Mouse (Mus musculus) telencephalon, adult 2 months (tissue): Measurements from ENCODE around the gene Jmjd4.

Source experiments
- DNase-seq: peaks from one replicate; pipeline ENCODE4 v3.0.0-alpha.2; 2011; ENCODE audit warnings: low read depth, low spot score

The Jmjd4 gene

DNA sequence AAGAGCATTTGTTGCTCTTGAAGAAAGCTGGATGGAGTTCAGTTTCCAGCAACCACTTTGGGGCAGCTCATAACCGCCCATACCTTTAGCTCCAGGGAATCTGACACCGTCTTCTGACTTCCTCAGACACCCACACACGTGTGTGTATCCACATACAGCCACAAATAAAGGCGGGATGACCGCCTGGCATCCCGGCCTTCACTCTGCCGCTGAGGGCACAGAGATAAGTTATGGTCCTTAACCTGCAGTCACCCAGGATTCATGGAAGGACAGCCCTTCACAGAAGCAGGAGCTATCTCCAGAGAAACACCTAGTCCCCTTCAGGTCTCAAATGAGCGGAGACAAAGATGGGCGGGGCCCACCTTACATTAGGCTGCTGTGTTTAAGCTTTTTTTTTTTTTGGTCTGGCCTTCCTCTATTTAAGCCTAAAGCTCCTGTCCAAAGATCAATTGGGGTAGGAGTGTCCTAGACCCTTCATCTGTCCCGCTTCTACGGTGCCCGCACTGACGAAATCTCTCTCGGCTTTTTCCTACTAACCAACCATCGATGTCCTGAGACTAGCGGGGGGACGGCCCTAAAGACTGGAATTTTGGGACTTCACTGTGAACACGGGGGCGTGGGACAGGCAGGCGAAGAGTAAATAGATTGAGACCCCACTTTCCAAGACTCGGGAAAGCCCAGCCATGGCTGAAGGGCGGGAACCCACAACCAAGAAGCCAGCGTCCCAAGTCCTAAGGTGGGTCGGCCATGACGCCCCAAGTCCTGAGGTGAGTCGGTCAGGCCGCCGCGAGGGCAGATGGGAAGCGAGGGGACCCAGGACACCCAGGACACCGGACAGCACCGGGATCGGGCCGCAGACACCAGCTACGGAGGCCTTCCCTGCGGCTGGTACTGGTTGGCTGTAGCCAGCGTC lies 21.8 kb downstream of the Jmjd4 start:
- DNase-seq, result no peak

DNA sequence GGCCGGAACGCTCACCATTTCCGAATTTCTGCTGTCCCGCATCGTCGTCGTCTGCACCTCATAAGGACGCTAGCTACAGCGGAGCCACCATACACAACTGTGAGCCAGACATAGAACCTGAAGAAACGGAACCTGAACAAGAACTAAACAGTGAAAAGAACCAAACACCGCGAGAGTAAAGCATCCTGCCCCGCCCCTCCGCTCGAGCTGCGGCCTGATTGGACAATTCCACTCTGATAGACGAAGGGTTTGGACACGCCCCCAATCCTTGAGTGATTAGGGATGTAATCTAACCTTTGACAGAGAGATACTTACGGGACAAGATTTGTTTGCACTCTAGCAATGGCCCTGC lies 22.5 kb downstream of the Jmjd4 start, which contains the start of gene Zfp867:
TSS of gene Zfp867 (minus strand) at position 149 of the 352 bp plus-strand sequence.
- DNase-seq, result no peak

DNA sequence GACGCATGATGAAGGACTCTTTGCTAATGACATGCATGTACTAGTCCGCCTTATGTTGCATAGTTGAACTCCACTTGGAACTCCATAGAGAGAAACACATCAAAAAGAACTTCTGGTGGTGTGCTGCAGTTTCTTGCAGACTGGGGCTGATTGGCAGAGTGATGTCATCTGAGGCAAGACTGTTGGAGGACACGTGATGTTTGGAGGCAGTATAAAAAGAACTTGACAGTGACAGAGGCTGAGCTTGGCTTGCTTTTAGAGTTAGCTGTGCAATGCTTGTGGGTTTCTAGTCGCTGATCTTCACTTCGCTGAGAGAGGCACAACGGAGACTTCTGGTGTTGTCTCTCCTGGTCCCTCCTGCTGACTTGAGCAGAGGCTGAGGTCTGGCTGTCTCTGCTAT lies 27.4 kb downstream of the Jmjd4 start:
- DNase-seq, result no peak

DNA sequence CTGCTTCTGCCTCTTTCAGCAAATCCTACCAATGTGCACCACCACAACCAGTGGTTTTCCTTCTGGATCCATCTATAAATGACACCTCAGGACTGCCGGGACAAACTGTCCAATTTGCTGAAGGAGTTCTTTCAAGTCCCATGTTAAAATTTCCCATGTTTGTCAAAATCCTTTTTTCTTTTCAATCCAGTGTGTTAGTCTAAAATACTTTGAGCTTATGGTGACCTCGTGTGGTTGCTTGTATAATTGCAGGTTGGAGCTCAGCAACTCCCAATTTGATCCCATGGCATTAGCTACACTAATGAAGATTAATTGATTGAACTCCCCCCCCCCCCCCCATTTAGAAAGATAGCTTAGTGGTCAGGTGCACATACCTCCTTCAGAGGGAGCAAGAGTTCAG lies 33.4 kb downstream of the Jmjd4 start:
- DNase-seq, result no peak

DNA sequence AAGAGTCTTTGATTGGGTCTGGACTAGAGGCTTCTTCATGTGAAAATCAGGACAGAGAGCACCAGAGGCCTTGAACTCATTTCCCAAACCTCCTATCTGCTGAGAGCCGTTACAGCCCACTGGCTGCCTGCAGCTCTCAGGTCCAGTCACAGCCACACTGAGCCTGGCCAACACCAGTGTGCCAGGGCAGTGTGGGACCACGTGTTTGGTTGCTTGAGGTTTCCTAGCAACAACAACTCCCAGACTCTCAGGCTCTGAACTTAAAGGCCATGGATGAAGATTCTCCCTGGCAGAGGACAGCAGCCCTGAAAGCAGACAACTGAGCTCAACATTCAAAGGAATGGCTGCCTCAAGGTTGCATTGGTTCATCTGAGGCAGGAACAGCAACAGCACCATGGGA lies 35.8 kb downstream of the Jmjd4 start:
- DNase-seq, result no peak

DNA sequence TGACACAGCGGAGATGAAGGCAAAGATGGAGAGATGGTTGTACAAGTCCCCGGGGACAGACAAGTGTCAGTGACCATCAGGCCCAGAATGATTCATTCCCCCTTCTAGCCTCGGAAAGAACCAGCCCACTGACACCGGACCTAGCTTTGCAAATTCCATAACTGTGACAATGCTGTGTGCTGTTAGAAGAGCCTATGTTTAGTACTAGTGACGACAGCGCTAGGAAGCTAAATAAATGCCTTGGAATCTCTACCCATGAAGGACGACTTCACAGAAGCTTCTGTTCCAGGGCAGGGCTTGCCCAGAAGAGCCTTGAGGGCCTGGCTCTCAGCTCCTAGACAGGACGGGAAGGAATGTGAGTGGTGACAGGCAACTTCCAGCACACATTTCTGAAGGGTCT lies 36.4 kb downstream of the Jmjd4 start:
- peak; percentile 59 for DNase-seq

DNA sequence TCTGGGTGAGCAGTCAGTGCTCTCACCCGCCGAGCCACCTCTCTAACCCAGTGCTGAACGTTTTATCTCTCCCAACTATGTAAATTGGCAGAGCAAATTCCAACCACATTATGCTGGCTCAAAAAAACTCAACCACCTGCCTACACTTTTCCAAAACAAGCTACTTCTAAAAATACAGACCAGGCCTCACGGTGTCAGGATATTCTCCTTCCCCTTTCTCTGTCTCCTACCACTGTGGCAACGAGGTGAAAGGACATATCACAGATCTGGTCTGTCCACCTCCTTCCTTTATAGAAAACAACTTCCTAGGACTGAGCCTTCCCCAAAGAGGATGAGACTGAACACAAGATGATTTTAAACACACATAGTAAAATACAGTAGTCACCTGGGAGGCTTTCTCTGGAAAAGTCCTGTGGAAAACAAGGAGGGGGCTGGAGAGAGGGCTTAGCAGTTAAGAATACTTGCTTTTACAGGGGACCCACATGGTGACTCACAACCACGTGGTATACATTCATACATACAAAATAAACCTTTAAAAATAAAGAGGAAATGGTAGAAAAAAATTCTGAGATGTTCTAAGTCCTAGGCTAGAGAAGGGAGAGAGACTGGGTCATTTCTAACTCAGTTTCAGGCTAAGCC lies 46.9 kb downstream of the Jmjd4 start:
- DNase-seq, result peak; percentile 61

DNA sequence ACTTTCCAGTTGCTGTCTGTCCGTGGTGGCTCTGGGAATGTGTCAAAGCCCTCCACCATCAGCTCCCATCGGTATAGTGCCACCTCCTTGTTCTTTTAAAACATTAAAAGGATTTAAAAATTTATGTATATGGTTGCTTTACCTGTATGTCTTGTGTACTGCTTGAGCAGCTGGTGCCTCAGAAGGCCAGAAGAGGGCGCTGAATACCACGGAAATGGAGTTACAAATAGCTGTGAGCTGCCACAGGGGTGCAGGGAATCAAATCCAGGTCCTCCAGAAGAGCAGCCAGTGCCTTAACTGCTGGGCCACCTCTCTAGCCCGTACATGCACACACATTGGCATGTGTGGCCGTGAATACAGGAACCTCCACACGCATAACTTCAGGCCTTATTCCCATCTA lies 47.9 kb downstream of the Jmjd4 start:
- no peak for DNase-seq

DNA sequence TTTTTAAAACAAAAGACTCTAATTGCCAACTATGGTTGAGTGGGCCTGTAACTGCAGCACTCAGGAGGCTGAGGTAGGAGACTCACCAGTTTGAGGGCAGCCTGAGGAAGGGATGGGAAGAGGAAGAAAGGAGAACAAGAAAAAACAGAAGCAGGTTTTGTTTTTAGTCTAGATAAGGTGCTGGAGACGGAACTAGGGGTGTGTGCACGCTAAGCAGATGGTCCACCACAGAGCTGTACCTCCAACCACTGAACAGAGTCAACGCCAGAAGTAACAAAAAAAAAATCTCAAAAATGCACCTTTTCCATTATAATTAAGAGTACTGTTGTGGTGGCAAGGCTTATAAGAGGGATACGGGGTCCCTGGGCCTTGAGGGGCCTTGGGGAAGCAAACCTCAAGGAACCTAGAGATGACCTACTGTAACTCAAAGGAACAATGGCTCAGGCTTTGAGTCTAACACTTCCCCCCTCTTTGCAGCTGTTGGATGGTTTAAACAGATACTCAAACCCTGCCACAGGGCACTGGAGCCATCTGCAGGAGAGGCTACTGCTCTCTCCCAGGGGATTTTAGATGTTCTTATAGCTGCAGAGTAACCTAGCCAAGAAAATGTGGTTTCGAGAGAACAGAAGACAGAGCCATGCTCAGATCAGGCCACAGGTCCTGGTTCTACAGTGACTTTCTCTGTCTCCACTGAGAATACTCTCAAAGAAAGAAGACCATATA lies 52.3 kb downstream of the Jmjd4 start:
- no peak for DNase-seq

DNA sequence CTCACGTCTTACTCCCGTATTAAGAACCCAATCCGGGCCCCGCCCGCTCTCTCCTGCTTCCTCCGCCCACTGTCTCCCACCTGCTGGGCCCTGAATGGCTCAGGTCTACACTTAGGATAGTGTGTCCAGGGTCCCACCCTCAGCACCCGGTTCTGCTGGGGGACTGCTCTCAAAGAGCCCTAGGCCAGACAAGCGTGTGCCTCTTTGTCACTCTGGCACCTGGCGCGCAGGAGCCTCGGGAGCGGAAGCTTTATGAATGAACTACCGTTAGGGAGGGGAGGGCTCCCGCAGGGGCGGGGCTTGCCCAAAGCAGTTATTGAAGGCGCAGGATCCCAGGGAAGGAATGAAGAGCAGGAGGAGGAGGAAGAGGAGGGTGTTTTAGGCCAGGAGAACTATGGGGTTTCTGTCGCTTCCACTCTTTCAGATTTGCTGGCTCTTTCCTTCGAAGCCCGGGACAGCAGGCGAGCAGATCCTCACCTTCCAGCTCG lies 55.5 kb downstream of the Jmjd4 start:
- DNase-seq, result peak; percentile 48

DNA sequence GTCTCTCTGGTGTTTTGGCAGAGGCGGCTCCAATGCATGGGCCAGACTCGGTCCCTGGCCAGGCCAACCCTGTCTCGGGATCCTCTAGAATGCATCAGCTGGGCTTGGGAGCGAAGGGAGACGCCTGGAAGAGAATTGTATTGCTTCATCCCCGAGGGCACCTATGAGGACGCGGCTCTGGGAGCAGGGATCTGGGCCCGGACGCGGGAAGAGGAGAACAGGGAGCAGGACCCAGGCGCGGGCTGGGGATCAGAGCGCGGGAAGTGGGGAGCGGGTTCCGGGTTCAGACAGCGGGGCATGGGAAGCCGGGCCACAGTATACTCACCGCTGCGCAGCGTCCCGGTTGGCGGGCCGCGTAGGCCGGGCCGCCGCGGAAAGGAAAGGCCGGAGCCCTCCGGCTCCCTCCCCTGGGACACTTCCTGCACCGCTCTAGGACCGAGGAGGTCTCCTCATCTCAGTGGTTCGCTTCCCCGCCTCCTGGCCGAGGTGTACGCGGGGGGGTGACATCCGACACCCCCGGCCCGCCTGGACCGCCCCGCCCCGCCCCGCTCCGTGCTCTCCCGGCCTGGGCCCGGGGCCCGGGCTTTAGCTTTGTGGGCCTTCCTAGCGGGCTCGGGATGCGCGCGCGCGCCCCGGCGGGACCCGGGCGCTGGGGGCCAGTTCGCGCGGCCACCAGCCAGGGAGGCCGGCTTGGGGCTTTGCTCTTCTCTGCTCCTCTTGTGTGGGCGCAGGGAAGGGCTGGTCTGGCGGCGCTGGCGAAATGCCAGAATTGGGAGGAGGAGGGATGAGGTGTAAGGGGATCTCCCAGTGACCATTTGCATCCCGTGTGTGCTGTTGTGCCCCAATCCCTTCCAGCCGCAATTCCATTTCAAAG lies 56.2 kb downstream of the Jmjd4 start:
- peak; percentile 55 for DNase-seq

DNA sequence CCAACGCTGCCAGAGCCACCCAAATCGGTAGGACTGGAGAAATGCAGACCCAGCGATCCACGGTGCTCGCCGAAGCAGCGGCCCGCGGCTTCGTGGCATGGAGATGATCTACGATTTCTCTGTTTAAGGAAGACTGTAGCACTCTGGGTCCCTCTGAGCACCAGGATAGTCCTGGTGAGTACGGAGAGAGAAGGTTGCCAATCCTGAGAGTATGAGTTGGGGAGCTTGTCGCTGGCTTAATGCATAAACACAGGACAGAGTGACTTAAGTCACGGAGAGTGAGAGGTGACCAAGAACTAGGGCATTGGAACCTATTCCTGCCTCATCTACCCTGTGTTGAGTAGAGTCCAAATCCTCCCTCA lies 56.8 kb downstream of the Jmjd4 start:
- DNase-seq, result no peak
